Mouse (Mus musculus) neural tube, embryonic 14.5 days (tissue): ENCODE data around the gene Zkscan5. TPM values are rescaled to one million over a fixed set of nuclear protein-coding genes. Genes with fewer than 3 reads are reported as not detected.

ENCODE experiments used
- ATAC-seq: fragments of 200-750 bp; cut with Nextera tagmentation; 2 replicates; pipeline ENCODE4 v1.8.0; 2017; ENCODE audit warnings: low read depth, mild to moderate bottlenecking, moderate TSS enrichment, moderate library complexity
- H3K27ac ChIP-seq: fragments of 300-500 bp; sonication (generic); 2 replicates; pipeline ENCODE4 v1.5.1; 2014; ENCODE audit warnings: low read depth, mild to moderate bottlenecking, control low read depth, low read length, moderate library complexity, mixed read lengths
- H3K27me3 ChIP-seq: fragments of 300-500 bp; sonication (generic); 2 replicates; pipeline ENCODE4 v1.6.1; 2014; ENCODE audit warnings: low read length; ENCODE audit not compliant: control insufficient read depth, insufficient read depth
- H3K36me3 ChIP-seq: fragments of 300-500 bp; sonication (generic); 2 replicates; pipeline ENCODE4 v1.6.1; 2014; ENCODE audit warnings: low read length, mixed read lengths; ENCODE audit not compliant: control insufficient read depth, insufficient read depth
- H3K4me1 ChIP-seq: fragments of 300-500 bp; sonication (generic); 2 replicates; pipeline ENCODE4 v1.6.1; 2014; ENCODE audit warnings: low read length; ENCODE audit not compliant: control insufficient read depth, insufficient read depth
- H3K4me2 ChIP-seq: fragments of 300-500 bp; sonication (generic); 2 replicates; pipeline ENCODE4 v1.6.1; 2014; ENCODE audit warnings: mild to moderate bottlenecking, low read depth, low read length, control low read depth
- H3K4me3 ChIP-seq: fragments of 300-500 bp; sonication (generic); 2 replicates; pipeline ENCODE4 v1.5.1; 2014; ENCODE audit warnings: low read depth, low read length, control low read depth, mixed read lengths
- H3K9ac ChIP-seq: fragments of 300-500 bp; sonication (generic); replicated peaks from 2 replicates; pipeline ENCODE4 v1.6.1; 2014; ENCODE audit warnings: low read depth, mild to moderate bottlenecking, control low read depth, low read length, mixed read lengths
- H3K9me3 ChIP-seq: fragments of 300-500 bp; sonication (generic); 2 replicates; pipeline ENCODE4 v1.6.1; 2016; ENCODE audit warnings: low read length; ENCODE audit not compliant: control insufficient read depth
- WGBS: fragments of 180-500 bp; shearing (Covaris S2); extraction: QIAGEN DNeasy Blood & Tissue Kit; methylation state at CpG from one replicate; pipeline ENCODE4 v1.1.7; 2014; 5-methylcytosine and 5-hydroxymethylcytosine counted together
- polyA plus RNA-seq: library from polyadenylated mRNA; unstranded; fragments of >200 nt; fragmentation: Nextera tagmentation; extraction: Ambion mirVana; gene quantifications from 2 replicates; pipeline ENCODE4 v1.2.1, GENCODE M21; 2014

The Zkscan5 gene
- polyA plus RNA-seq, 1 experiment from 2014 or later, result 13.5 TPM

DNA sequence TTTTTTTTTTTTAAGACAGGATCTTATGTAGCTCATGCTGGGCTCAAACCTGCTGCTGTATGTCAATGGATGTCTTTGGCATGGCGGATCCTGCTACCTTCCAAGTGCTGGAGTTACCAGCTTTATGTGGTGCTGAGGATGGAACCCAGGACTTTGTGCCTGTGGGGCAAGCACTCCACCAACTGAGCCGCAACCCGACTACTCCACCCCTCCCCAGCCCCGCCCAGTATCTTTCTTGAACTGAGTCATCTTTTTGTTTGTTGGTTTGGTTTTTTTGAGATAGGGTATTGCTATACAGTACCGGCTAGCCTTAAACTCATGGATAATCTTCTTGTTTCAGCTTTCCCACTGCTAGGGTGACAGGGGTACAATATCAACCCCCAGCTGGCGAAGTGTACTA lies 14.9 kb upstream of the Zkscan5 start:
- no peak overlapping the region for H3K4me2 ChIP-seq
- H3K9me3 ChIP-seq, result no peaks in the 10 kb centered on the region
- no peak overlapping the region for H3K27ac ChIP-seq
- 97% methylated on average over 6 of the region's 6 CpGs for whole genome bisulfite sequencing
- H3K36me3 ChIP-seq, result peaks cover 28% of the 10 kb centered on the region
- H3K9ac ChIP-seq, result no peak overlapping the region
- no peak for ATAC-seq
- H3K4me1 ChIP-seq, result peaks cover 13% of the 10 kb centered on the region; the same call in 1 of the 2 replicates
- H3K4me3 ChIP-seq, result no peak overlapping the region
- H3K27me3 ChIP-seq, result no peaks in the 10 kb centered on the region

- WGBS, result 62% methylated on average over 5 of the region's 5 CpGs
- no peak for ATAC-seq
- Histone ChIP-seq H3K9me3 (no peaks in the 10 kb centered on the region), H3K36me3 (peaks cover 30% of the 10 kb centered on the region), H3K4me1 (peaks cover 13% of the 10 kb centered on the region; the same call in 1 of the 2 replicates), H3K27ac (no peak overlapping the region), H3K9ac (peak overlapping the region; percentile 80), H3K27me3 (no peaks in the 10 kb centered on the region), H3K4me2 (peak overlapping the region; percentile 94), H3K4me3 (peak overlapping the region; percentile 69)
These were observed 14.0 kb upstream of the Zkscan5 start for GRCm38 (mm10) chr5:145190373-145190772.

DNA sequence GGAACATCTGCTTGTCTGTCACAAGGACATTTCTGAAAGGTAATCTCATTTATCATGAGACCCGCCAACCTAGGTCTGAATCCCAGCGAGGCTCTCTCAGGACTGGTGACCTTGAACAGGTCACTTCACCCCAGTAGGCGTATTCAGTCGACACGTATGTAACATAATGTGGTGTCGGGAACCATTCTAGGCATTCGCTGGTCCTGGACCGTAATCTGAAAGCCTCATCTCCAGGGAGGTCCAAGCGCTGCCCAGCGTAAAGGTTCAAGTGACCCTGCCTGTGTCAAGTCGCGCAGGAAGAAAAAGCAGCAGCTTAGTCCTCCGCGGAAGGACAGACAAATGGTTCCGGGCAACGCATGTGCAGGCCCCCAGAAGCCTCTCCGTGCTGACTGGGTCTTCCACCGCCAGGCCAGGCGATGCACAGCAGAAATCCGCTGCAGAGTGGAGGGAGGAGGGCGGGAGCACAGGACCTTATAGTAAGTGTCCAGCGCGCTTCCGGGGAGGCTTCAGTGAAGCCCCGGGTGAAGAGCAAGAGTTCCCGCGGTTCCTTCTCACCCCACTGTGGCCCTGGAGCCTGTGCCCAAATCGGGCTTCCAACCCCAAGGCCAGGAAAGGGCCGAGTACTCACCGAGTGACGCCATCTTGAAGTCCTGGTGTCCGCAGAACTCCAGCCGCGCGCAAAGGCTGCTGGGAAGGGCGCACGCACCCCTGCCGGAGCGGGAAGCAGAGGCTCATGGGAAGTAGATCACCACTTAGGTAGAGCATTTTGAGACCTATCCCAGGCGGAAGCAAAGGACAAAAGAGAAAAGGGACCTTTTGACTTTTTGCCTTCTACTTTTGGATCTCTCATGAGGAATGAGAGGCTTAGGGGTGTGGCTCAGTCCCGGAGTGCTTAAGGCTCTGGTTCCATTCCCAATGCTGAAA lies 13.2 kb upstream of the Zkscan5 start:
- peak; percentile 90 for ATAC-seq
- H3K36me3 ChIP-seq, result peaks cover 27% of the 10 kb centered on the region
- H3K9me3 ChIP-seq, result no peaks in the 10 kb centered on the region
- peak overlapping the region; percentile 80 for H3K9ac ChIP-seq
- WGBS, result under 1% methylated on average over 41 of the region's 41 CpGs
- H3K27ac ChIP-seq, result peak overlapping the region; percentile 80
- H3K4me3 ChIP-seq, result peak overlapping the region; percentile 69
- peak overlapping the region; percentile 94 for H3K4me2 ChIP-seq
- peaks cover 13% of the 10 kb centered on the region; the same call in 1 of the 2 replicates for H3K4me1 ChIP-seq
- H3K27me3 ChIP-seq, result no peaks in the 10 kb centered on the region

DNA sequence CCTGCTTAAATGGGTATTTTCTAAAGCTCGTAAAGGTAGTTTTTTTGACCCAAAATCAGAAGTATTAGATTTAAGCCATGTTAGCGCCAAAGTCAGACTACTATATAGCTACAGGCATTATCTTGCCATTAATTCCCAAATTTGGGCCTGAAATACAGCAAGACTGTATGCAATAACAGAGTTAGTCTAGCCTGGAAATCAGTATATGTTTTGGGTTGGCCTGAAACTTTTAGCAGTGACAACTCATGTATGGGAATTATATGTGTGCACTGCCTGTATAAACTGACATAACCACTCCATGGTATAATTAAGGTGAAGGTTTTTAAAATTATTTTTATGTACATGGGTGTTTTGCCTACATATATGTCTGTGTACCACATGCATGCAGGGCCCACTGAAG lies 12.4 kb upstream of the Zkscan5 start, which contains the start of gene Atp5j2:
TSS of gene Atp5j2 (minus strand) at position 101 of the 400 bp plus-strand sequence.
- peak within 1 kb of the TSS; percentile 94 for H3K4me2 ChIP-seq
- H3K27ac ChIP-seq, result peak within 1 kb of the TSS; percentile 80
- peaks cover 13% of the 10 kb centered on the region; the same call in 1 of the 2 replicates for H3K4me1 ChIP-seq
- peak within 1 kb of the TSS; percentile 69 for H3K4me3 ChIP-seq
- ATAC-seq, result peak; percentile 18; the same call in 1 of the 2 replicates
- WGBS, result 88% methylated on average over 2 of the region's 2 CpGs
- H3K9ac ChIP-seq, result peak within 1 kb of the TSS; percentile 80
- no peaks in the 10 kb centered on the region for H3K9me3 ChIP-seq
- H3K27me3 ChIP-seq, result no peaks in the 10 kb centered on the region
- H3K36me3 ChIP-seq, result peaks cover 20% of the 10 kb centered on the region

GRCm38 (mm10) chr5:145200387-145200786 lies 4.0 kb upstream of the Zkscan5 start:
- no peak overlapping the region for H3K27ac ChIP-seq
- 80% methylated on average over 7 of the region's 7 CpGs for WGBS
- no peak overlapping the region for H3K9ac ChIP-seq
- no peaks in the 10 kb centered on the region for H3K9me3 ChIP-seq
- H3K4me3 ChIP-seq, result no peak overlapping the region
- H3K4me2 ChIP-seq, result 0 out of 2 replicates have a peak overlapping the region, but pooled peaks have one; percentile 88
- ATAC-seq, result no peak
- no peaks in the 10 kb centered on the region for H3K27me3 ChIP-seq
- peaks cover 16% of the 10 kb centered on the region for H3K4me1 ChIP-seq
- peaks cover 3% of the 10 kb centered on the region; the same call in 1 of the 2 replicates for H3K36me3 ChIP-seq

- Histone ChIP-seq H3K27me3 (no peaks in the 10 kb centered on the region), H3K9me3 (no peaks in the 10 kb centered on the region), H3K4me1 (peaks cover 19% of the 10 kb centered on the region), H3K9ac (peak within 1 kb of the TSS; percentile 72), H3K27ac (peak within 1 kb of the TSS; percentile 67), H3K36me3 (no peaks in the 10 kb centered on the region), H3K4me2 (peak within 1 kb of the TSS; percentile 88), H3K4me3 (peak within 1 kb of the TSS; percentile 64)
- ATAC-seq, result peak; percentile 24; the same call in 1 of the 2 replicates
- WGBS, result 1% methylated on average over 37 of the region's 37 CpGs
These were observed 2.9 kb upstream of the Zkscan5 start, which contains the start of gene Zkscan14 for GRCm38 (mm10) chr5:145201321-145201991. TSS of gene Zkscan14 (minus strand) at chr5:145201868.

GRCm38 (mm10) chr5:145202446-145202845 lies 1.9 kb upstream of the Zkscan5 start:
- no peak overlapping the region for H3K4me3 ChIP-seq
- 56% methylated on average over 3 of the region's 3 CpGs for WGBS
- H3K9me3 ChIP-seq, result no peaks in the 10 kb centered on the region
- peaks cover 19% of the 10 kb centered on the region for H3K4me1 ChIP-seq
- no peak overlapping the region for H3K9ac ChIP-seq
- H3K4me2 ChIP-seq, result no peak overlapping the region
- no peak overlapping the region for H3K27ac ChIP-seq
- ATAC-seq, result no peak
- H3K27me3 ChIP-seq, result no peaks in the 10 kb centered on the region
- H3K36me3 ChIP-seq, result no peaks in the 10 kb centered on the region

DNA sequence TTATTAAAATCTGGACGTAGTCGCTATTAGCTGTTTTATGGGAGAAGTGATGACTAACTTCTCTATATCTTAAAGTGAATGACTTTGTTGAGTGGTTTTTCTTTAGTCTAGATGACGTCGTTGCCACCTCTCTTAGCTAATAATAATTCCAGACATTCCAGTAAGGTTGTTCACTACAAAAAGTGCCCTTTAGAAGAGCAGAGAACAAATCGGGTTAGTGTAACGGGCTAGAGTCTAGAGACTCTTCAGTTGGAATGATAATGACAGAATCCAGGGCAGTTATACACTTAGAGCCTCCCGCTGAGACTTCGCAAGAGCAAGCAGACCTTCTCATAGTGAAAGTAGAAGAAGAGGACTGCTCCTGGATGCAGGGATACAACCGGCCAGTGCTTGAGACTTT lies 679 bp downstream of the Zkscan5 start:
- 24% methylated on average over 9 of the region's 9 CpGs for WGBS
- peak overlapping the region; percentile 45 for H3K4me2 ChIP-seq
- peak overlapping the region; percentile 39 for H3K4me3 ChIP-seq
- no peak for ATAC-seq
- H3K9me3 ChIP-seq, result no peaks in the 10 kb centered on the region
- H3K36me3 ChIP-seq, result no peaks in the 10 kb centered on the region
- no peak overlapping the region for H3K9ac ChIP-seq
- H3K27ac ChIP-seq, result no peak overlapping the region
- no peaks in the 10 kb centered on the region for H3K27me3 ChIP-seq
- peaks cover 19% of the 10 kb centered on the region for H3K4me1 ChIP-seq
